Mouse (Mus musculus) C2C12 (cell line): ENCODE results near the gene Tbc1d22a. TPM values are rescaled to one million over a fixed set of nuclear protein-coding genes. Genes with fewer than 3 reads are reported as not detected.
A peak's percentile ranks its signal among the peaks of the same experiment; 100 is the strongest.
"Not testable (repeated sequence)": the region's sequence is repeated elsewhere in the genome, so short reads cannot be mapped to it uniquely, and the experiment has no call there.

Experiments
- H3K27me3 ChIP-seq: one replicate; pipeline ENCODE4 v1.6.1; 2011; ENCODE audit not compliant: control insufficient read depth, insufficient read depth, insufficient read length
- H3K36me3 ChIP-seq: one replicate; pipeline ENCODE4 v1.6.1; 2011; ENCODE audit not compliant: control insufficient read depth, insufficient read depth
- H3K4me3 ChIP-seq: one replicate; pipeline ENCODE4 v1.5.1; 2011; ENCODE audit warnings: mild to moderate bottlenecking, control low read depth; ENCODE audit not compliant: poor library complexity, insufficient read depth, severe bottlenecking
- H3K79me2 ChIP-seq: one replicate; pipeline ENCODE4 v1.6.1; 2011; ENCODE audit not compliant: control insufficient read depth, insufficient read depth
- H3K79me3 ChIP-seq: one replicate; pipeline ENCODE4 v1.6.1; 2011; ENCODE audit warnings: low read depth, control low read depth
- H3ac ChIP-seq: one replicate; pipeline ENCODE3; 2011; ENCODE audit warnings: low read depth; ENCODE audit not compliant: control insufficient read depth, insufficient read length
- CEBPB ChIP-seq: IDR thresholded peaks from one replicate; pipeline ENCODE4 v1.6.1; 2011; ENCODE audit warnings: low read depth, mild to moderate bottlenecking, control low read depth, moderate library complexity
- CTCF ChIP-seq: IDR thresholded peaks from one replicate; pipeline ENCODE4 v1.5.1; 2011; ENCODE audit not compliant: control insufficient read depth, insufficient read depth, insufficient read length
- FOSL1 ChIP-seq: IDR thresholded peaks from one replicate; pipeline ENCODE4 v1.8.0; 2011; ENCODE audit warnings: mild to moderate bottlenecking, low read length; ENCODE audit not compliant: poor library complexity, insufficient read depth, severe bottlenecking
- MAX ChIP-seq: IDR thresholded peaks from one replicate; pipeline ENCODE4 v1.6.1; 2011; ENCODE audit warnings: mild to moderate bottlenecking, control low read depth
- MYOD1 ChIP-seq: IDR thresholded peaks from one replicate; pipeline ENCODE4 v1.6.1; 2011; ENCODE audit warnings: low read depth; ENCODE audit not compliant: control insufficient read depth, insufficient read length
- MYOG ChIP-seq: IDR thresholded peaks from one replicate; pipeline ENCODE4 v1.6.1; 2011; ENCODE audit not compliant: control insufficient read depth, insufficient read length; ENCODE audit errors: extremely low read depth
- USF1 ChIP-seq: IDR thresholded peaks from one replicate; pipeline ENCODE4 v1.6.1; 2011; ENCODE audit warnings: low read depth, mild to moderate bottlenecking, control low read depth, moderate library complexity
- polyA plus RNA-seq: library from polyadenylated mRNA; unstranded; fragments of >200 nt; fragmentation: generic; extraction: Trizol; gene quantifications from one replicate; pipeline ENCODE4 v1.2.1, GENCODE M21; 2012; ENCODE audit warnings: missing spikeins

Gene Tbc1d22a
- polyA plus RNA-seq, 1 experiment: 19.7 TPM

GRCm38 (mm10) chr15:86205300-86205699 is 9.0 kb upstream of the Tbc1d22a start:
- Histone ChIP-seq H3K27me3 (no peaks in the 10 kb centered on the region), H3K79me3 (no peaks in the 10 kb centered on the region), H3K4me3 (no peak overlapping the region), H3K36me3 (no peaks in the 10 kb centered on the region), H3ac (no peak overlapping the region), H3K79me2 (peaks cover 1% of the 10 kb centered on the region)
- TF ChIP-seq MAX: peak; percentile 49
- peak; percentile 16 for TF ChIP-seq CTCF
- no peak for TF ChIP-seq USF1

GRCm38 (mm10) chr15:86206385-86206784 is 7.9 kb upstream of the Tbc1d22a start:
- H3K4me3 ChIP-seq: no peak overlapping the region
- H3ac ChIP-seq: no peak overlapping the region
- peaks cover 12% of the 10 kb centered on the region for H3K79me2 ChIP-seq
- no peak for TF ChIP-seq MYOD1
- TF ChIP-seq MAX: no peak
- TF ChIP-seq CEBPB: no peak
- no peak for TF ChIP-seq MYOG
- TF ChIP-seq CTCF: no peak
- no peak for TF ChIP-seq FOSL1
- TF ChIP-seq USF1: no peak
- H3K36me3 ChIP-seq: no peaks in the 10 kb centered on the region
- no peaks in the 10 kb centered on the region for H3K79me3 ChIP-seq
- H3K27me3 ChIP-seq: no peaks in the 10 kb centered on the region

DNA sequence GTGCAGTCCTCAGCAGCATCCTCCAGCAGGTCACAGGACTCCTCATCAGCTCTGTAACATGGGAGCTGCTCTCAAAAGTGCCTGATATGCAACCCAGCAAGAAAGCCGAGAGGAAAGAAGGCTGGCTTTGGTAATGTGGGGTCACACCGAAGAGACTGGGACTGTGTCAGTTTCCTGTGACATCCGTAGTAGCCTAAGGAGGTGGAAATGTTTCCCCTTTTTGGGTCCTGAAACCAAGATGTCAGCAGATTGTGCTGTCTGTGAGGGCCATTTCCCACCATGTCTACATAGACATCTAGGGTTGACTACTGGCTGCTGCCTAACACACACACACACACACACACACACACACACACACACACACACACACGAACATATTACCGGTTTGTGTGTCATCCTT is 2.1 kb upstream of the Tbc1d22a start:
- Histone ChIP-seq H3K79me2 (peaks cover 53% of the 10 kb centered on the region), H3K79me3 (peaks cover 12% of the 10 kb centered on the region)
- not testable (repeated sequence) for H3K36me3 ChIP-seq, H3K4me3 ChIP-seq, H3K27me3 ChIP-seq, H3ac ChIP-seq

DNA sequence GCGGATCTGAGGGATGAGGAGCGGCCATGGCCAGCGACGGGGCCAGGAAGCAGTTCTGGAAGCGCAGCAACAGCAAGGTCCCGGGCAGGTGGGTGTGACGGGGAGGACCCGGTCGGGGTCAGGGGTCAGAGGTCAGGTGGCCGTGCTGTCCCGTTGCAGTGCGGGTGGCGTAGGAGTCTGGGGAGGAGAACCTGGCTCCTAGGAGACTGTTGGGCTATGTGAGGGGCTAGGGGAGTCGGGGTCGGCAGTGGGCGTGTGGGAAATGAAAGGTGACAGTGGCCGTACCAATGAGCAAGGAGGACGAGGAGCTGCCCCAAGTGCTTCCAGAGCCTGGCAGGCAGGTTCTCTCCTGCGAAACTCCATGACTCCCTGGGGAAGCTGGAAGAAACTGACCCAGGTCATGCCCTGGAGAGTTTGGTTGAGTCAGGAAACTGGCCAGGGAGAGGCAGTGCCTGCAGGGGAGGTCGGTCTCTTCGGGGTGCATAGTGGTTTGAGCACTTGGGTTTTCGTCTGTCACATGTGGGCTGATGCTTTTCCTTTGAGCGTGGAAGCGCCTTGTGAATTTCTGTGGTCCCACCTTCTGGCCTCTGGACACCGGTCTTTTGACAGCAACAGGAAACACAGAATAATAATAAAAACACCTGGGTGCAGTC is 416 bp downstream of the Tbc1d22a start:
- no peaks in the 10 kb centered on the region for H3K36me3 ChIP-seq
- H3K79me3 ChIP-seq: peaks cover 17% of the 10 kb centered on the region
- H3ac ChIP-seq: peak overlapping the region; percentile 75
- peaks cover 60% of the 10 kb centered on the region for H3K79me2 ChIP-seq
- H3K27me3 ChIP-seq: no peaks in the 10 kb centered on the region
- H3K4me3 ChIP-seq: peak overlapping the region; percentile 96
- TF ChIP-seq MAX: no peak
- TF ChIP-seq MYOG: no peak
- TF ChIP-seq FOSL1: no peak
- no peak for TF ChIP-seq CTCF
- TF ChIP-seq MYOD1: no peak
- no peak for TF ChIP-seq USF1
- no peak for TF ChIP-seq CEBPB

DNA sequence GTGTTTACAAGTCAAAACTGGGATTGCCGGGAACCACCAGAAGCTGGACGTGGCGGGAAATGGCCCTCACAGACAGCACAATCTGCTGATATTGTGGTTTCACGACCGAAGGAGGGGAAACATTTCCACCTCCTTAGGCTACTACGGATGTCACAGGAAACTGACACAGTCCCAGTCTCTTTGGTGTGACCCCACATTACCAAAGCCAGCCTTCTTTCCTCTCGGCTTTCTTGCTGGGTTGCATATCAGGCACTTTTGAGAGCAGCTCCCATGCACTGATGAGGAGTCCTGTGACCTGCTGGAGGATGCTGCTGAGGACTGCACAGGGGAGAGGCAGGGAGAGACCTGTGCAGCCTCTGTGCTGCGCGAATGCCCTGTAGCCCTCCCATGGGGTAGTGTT is 2.4 kb downstream of the Tbc1d22a start:
- H3ac ChIP-seq, H3K4me3 ChIP-seq, H3K36me3 ChIP-seq, H3K27me3 ChIP-seq: not testable (repeated sequence)
- Histone ChIP-seq H3K79me3 (peaks cover 17% of the 10 kb centered on the region), H3K79me2 (peaks cover 45% of the 10 kb centered on the region)

DNA sequence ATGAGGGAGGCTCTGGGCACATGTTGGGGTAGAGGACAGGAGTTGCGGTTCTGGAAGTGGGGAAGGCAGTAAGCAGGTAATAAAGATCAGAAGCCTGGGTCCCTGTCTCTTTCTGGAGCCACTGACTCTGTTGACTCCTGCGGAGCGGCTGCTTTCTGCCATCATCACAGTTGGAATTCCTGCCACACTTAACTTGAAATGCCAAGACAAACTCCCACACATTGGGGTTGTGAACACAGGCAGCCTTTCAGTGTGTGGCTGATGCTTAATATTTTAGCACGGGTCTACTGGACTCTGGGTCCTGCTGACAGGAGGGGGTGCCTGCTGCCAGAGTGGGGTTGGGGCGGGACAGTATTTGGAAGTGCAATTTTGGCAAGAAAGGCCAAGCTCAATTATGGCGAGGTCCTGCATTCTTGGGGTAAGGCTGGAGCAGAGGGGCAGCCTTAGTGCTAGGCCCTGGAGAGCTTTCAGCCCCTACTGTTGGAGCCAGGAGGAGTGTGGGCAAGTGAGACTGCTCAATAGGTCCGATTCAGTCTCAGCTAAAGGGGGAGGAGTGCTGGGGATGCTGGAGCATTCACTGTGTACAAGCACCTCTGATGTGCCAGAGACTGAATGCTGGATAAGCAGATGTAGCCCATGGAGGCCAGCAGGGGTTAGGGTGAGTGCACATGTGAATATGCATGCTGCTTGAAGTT is 5.4 kb downstream of the Tbc1d22a start:
- TF ChIP-seq CEBPB (no peak), MYOG (no peak), USF1 (no peak)
- H3K79me2 ChIP-seq: peaks cover 14% of the 10 kb centered on the region
- H3K27me3 ChIP-seq: no peaks in the 10 kb centered on the region
- H3K4me3 ChIP-seq: no peak overlapping the region
- peaks cover 5% of the 10 kb centered on the region for H3K79me3 ChIP-seq
- no peaks in the 10 kb centered on the region for H3K36me3 ChIP-seq
- H3ac ChIP-seq: no peak overlapping the region
